Mouse (Mus musculus) ES-E14 (cell line): ENCODE data around the gene C1qc.
A peak's percentile ranks its signal among the peaks of the same experiment; 100 is the strongest.

ENCODE experiments used
- CHD2 ChIP-seq: IDR thresholded peaks from 2 replicates; pipeline ENCODE4 v1.6.1; 2014; ENCODE audit warnings: mild to moderate bottlenecking, low read depth, low read length, inconsistent platforms
- HCFC1 ChIP-seq: IDR thresholded peaks from 2 replicates; pipeline ENCODE4 v1.6.1; 2012; ENCODE audit warnings: low read length, inconsistent platforms, borderline replicate concordance; ENCODE audit not compliant: insufficient read depth
- MAFK ChIP-seq: IDR thresholded peaks from 2 replicates; pipeline ENCODE4 v1.6.1; 2014; ENCODE audit warnings: mild to moderate bottlenecking, low read depth, low read length, inconsistent platforms; ENCODE audit not compliant: insufficient read depth
- ZC3H11A ChIP-seq: IDR thresholded peaks from 2 replicates; pipeline ENCODE4 v1.6.1; 2012; ENCODE audit warnings: low read depth, mild to moderate bottlenecking, inconsistent platforms, low read length, borderline replicate concordance
- ZNF384 ChIP-seq: IDR thresholded peaks from 2 replicates; pipeline ENCODE4 v1.6.1; 2012; ENCODE audit warnings: low read depth, low read length, inconsistent platforms

- no peak for TF ChIP-seq MAFK
- no peak for TF ChIP-seq ZNF384
- no peak for TF ChIP-seq CHD2
- TF ChIP-seq HCFC1: no peak
- TF ChIP-seq ZC3H11A: 0 out of 2 replicates have a peak, but pooled peaks have one; percentile 24
Measured at GRCm38 (mm10) chr4:136855081-136855480, 37.8 kb downstream of the C1qc start.
